Mouse (Mus musculus): ENCODE results near the gene Ncbp3.
A peak's percentile ranks its signal among the peaks of the same experiment; 100 is the strongest.

Ncbp3 gene

GRCm38 (mm10) chr11:73090283-73090682, 42.7 kb downstream of the Ncbp3 start, which contains the start of gene Itgae:
Gene Itgae (plus strand): TSS chr11:73090583.
- no peak for DNase-seq

DNA sequence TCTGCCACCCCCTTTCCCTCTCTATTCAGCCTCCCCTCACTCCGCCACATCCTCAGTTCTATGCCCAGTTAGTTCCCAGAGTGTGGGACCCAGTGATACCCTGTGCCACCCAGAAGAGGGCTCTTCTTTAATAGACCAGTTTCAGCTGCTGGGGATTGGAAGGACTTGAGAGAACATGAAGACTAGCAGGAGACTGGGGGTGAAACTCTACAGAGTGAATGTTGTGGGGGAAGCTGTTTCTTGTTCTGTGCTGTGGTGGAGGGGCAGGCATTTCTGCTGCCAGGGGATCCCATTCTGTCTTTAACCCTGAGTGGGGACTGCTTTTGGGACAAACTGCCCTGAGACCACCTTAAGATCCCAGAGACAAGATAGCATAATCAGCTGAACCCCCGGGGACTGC, 43.2 kb downstream of the Ncbp3 start:
- DNase-seq = no peak

DNA sequence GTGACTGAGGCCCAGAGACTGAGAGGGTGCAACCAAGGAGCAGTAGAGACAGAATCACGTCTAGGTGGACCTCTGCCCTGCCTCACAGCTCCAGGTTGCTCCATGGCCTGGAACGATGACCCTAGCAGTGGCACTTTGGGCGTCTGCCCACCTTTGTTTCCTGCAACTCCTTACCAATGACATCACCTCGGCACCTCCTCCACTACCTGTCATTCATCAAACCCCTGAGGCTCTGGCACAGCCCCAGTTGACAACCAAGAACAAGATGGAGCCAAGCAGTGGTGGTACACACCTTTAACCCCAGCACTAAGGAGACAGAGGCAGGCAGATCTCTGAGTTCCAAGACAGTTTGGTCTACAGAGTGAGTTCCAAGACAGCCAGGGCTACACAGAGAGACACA, 44.5 kb downstream of the Ncbp3 start:
- no peak for DNase-seq

GRCm38 (mm10) chr11:73092877-73093276, 45.3 kb downstream of the Ncbp3 start:
- no peak for DNase-seq

DNA sequence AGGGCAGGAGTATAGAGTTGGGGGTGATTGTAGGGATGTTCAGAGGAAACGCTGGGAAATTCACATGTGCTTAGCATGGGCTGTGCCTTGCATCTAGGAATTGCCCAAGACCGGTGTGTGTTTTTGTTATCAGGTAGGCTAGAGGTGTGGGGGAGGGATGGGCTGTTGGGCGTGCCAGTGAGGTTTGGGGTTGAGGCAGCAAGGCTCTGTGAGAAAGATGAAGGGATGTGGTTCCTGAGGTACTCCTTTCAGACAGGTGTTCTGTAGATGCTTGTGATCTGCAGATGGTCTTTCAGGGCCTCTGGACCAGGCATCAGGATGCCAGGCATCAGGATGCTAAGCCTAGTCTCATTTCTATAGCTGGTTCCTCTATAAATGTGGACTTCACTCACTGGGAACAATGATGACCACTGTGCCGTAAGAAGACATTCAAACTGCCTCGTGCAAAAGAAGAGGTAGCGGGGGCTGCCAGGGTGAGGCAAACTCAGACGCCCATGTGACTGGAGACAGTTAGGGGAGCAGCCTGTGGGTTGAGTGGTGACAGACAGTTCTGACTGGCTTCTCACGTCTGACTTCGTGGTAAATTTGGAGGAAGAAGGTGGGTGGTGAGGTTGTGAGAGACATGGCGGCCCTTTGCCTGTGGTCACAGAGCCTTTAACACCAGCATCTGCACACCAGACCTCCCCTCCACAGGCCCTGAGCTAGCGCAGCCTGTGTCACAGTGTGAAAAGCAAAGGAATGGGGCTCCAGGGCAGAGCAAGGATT, 46.8 kb downstream of the Ncbp3 start:
- DNase-seq = no peak

- no peak for DNase-seq
These were observed 51.3 kb downstream of the Ncbp3 start for GRCm38 (mm10) chr11:73098860-73099259.

- DNase-seq = peak; percentile 27 to 34
These were observed 52.6 kb downstream of the Ncbp3 start for GRCm38 (mm10) chr11:73099976-73100750.

GRCm38 (mm10) chr11:73101308-73101707, 53.7 kb downstream of the Ncbp3 start:
- no peak for DNase-seq

DNA sequence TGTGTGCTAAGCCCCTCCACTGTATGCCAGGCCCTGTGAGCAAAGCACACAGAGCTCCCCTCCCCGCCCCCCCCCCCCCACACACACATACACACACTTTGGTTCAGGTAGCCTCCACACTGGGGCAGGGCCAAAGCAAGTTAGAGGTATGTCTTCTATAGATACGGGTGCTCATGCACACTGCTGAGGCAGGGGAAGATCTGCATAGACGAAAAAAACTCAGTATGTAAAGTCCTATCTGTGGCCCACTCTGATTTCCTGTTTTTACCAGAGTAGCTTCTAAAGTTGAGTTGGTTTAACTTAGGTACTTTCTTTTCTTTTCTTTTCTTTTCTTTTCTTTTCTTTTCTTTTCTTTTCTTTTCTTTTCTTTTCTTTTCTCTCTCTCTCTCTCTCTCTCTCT, 57.7 kb downstream of the Ncbp3 start:
- no peak for DNase-seq

DNA sequence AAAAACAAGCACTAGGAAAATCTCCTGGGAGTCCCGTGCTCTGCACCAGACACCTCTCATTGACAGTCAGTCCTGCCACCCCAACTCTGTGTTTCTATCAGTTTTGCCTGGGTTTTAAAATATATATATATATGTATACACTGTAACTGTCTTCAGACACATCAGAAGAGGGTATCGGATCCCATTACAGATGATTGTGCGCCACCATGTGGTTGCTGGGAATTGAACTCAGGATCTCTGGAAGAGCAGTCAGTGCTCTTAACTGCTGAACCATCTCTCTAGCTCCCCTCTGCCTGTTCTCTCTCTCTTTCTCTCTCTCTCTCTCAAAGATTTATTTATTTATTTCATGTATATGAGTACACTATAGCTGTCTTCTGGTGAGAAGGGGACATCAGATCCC, 59.8 kb downstream of the Ncbp3 start:
- DNase-seq = peak; percentile 56 to 58

- no peak for DNase-seq
These were observed 60.8 kb downstream of the Ncbp3 start for GRCm38 (mm10) chr11:73108195-73108897.

DNA sequence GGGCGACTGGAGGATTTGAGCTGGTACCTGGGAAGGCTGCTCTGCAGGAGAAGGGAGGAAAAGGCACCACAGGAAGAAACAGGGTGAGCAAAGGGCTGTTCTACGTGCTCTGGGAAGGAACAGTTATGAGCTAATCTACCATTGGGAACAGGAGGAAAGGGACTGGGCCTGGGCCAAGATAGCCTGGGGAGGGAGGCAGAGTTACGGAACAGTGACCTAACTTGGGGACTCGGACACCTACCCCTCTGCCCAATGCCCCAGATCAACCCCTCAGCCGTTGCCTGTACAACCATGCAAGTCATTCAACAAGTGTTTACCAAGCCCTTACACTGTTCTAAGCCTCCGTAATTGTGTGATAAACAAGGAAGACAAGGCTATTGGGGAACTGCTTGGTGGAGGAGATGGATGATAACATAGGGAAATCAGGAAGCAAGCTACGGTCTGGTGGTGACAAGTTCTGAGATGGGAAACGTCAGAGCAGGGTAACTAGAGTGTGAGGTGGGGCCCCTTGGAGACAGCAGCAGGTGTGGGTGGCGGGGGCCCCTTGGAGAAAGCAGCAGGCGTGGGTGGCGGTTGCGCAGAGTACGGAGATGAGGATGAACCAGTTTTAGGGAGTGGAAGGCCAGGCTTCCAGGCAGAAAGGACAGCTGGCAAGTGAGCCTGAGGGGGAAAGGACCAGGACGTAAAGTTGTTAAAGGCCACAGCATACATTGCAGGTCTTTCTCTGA, 61.5 kb downstream of the Ncbp3 start:
- DNase-seq = no peak

DNA sequence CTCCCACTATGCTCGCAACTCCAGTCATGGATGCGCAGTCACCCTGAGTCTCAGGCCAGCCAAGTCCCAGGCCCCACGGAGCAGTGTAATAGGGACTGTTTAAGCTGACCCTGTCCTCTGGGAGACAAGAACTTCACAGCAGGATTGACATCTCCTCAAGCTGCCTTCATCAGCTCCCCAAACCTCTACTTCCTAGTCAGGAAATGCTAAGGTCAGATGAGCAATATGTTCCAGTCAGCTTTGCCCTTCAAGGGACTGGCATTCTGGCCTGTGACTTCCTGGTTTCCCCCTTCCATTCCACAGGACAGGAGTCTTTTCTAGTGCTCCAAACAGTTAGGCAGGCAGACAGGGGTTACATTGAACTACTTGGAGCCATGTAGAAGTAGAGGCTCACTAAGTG, 62.4 kb downstream of the Ncbp3 start:
- DNase-seq = no peak

DNA sequence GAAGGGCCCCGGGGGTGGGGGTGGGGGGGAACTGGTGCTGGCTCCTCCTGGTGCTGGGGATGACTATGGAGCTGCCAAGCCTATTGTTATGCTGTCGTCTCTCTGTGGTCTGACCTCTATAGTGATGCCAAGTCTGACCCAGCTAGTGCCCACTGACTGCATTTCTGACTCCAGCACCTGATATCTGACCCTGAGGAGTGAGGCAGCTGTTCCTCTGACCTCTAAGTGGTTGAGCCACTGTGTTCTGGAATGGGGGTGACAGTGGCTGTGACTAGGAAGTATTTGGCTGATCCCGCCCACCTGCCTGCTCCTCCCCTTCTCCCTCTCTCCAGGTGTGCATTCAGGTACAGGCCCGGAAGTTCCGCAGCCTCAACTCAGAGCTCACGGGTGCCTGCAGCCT, 63.8 kb downstream of the Ncbp3 start:
- DNase-seq = no peak

DNA sequence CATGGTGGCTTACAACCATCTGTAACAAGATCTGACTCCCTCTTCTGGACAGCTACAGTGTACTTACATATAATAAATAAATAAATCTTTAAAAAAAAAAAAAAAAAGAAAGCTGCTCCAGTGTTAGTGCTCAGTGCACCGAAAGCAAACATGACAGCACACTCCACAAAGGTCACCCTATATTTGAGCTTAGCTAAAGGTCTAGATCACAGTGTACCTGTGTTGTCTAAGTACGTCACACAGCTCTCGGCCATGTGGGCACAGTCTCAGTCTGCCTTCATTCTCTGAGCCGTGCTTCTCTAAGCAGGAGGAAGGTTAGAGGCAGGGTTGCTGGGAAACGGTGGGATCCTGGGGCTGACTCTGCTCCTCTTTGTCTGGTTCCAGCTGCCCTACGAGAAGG, 78.9 kb downstream of the Ncbp3 start:
- DNase-seq = no peak

DNA sequence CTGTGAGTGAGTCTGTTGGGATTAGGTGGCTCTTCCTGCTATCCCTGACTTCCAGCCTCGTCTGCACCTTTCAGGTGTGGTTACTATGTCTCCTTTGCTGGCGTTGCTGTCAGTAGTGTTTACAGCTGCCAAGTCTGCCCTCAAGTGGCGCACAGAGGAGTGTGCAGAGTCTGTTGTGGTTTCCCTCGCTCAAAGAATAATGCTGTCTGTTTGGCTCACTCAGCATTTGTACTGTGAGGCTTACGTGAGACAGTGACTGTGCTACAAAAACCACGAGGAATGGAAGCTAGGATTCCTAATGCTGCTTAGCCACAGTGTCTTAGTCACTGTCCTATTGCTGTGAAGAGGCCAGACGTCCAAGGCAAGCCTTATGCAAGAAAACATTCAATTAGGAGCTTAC, 83.4 kb downstream of the Ncbp3 start:
- DNase-seq = no peak

DNA sequence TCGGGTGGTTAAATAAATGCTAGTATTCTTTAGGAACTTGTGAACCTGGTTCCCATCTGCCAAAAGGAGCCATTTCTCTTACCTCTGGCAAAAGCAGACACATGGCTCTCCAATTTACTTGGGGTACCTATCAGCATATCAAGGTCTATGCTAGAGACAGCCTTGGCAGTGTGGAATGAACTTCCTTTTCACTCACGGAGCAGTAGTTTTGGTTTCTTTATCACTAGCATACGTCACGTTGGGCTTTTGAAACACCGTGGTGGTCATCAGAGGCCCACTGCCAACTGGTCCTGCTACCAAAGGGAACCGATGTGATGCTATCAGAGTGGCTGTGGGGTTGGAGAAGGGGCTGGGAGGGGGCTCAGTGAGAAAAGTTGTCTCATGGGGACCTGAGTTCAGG, 85.4 kb downstream of the Ncbp3 start:
- DNase-seq = no peak

GRCm38 (mm10) chr11:73134222-73134621, 86.6 kb downstream of the Ncbp3 start:
- no peak for DNase-seq

DNA sequence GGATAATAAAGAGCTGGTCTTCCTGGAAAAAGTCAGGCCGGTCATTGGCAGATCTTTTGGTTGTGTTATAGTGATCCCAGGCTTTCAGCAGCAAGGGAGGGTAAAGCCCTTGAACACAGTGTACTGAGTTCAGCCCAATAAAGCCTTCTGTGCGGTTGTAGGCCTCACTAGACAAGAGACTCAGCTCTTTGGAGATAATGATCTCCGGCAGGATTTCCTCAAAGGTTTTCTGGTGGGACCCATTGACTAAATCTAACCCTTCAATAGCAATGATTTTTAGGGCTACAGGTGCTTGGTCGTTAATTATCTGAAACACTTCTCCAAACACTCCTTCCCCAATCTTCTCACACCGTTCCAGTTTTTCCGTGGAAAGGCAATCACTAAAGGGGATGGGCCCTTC, 89.0 kb downstream of the Ncbp3 start:
- DNase-seq = no peak

DNA sequence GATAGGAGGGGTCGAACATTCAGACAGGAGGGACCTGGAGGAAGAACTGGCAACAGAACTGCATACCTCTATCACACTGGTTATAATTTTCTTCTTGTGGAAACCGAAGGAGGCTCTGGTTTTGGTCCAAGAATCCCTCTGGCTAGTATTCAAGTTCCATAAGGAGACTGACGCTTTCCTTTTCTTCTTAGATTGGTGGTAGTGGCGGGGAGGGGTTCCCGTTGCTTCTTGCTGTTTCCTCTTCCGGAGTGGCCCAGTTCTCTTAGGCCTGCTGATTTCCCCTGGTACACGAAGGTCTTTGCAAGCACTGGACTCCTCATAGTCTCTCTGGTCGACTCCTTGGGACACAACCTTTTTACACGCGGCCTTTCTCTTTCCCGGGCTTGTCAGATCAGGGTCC, 89.5 kb downstream of the Ncbp3 start:
- no peak for DNase-seq

DNA sequence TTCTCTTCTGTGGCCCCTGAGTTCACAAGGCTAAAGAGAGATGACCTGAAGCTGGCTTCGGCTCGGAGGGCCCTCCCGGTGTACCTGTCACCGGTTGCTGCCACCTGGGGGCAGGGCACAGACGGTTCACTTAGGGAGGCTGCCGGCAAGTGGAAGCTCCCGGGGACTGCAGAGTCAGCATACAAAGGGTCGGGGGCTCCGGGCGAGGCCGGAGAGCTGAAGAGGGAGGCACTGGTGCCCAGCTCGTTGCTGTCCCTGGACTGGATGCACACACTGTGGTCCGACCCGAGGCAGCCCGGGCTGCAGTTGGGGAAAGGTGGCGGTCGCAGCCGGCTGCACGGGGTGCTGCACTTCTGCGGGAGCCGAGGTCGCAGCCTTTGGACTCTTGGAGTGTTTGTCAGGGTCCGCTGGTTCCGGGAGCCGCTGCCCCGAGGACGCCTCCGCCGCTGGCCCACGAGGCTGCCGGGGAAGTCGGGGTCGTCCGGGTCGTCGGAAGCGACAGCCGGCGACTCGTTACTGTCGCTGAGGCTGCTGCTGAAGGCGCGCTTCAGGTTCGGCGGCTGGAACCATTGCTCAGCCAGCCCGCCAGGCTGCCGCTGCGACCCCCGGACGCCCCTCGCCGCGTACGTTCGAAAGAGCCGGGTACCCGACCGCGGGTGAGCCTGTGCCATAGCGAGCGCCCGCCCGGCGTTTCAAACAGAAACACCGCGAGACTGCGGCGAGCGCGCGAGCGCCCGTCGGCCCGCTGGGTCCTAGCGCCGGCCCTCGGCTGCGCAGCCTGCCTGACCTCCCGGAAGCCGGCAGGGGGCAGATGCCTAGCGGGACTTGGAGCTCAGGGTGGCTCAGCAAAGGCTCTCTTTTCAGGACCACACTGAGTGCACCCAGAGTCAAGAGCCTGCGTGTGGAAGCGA, 90.3 kb downstream of the Ncbp3 start, which contains the start of gene Haspin:
TSS of gene Haspin (minus strand) at position 704 of the 911 bp plus-strand sequence.
- peak; percentile 93 to 96 for DNase-seq
